ENCODE assay signal across 9 mouse cellular contexts in genomic region chr12:113013021-113013491, GRCm38 (mm10). TPM values are rescaled to one million over a fixed set of nuclear protein-coding genes. Genes with fewer than 3 reads are reported as not detected.
DNase-seq lines count a peak whose midpoint lies in the region; ATAC-seq and TF ChIP-seq lines count a peak whose summit lies in the region.
"Had no signal": no experiment of that assay in that cellular context is flagged by ENCODE, and none has a peak within 500 bp of the region (broad histone marks: within the 10 kb centered on the region; RNA-seq: fewer than 3 reads in every experiment).

No protein-coding gene starts in this region.

- H3K9ac ChIP-seq in embryonic facial prominence, embryonic 15.5 days: 0 out of 2 replicates have a peak overlapping the region, but pooled peaks have one; percentile 41
- no peak overlapping the region for H3K9ac ChIP-seq in heart, postnatal 0 days (replicated peaks; ENCODE audit: low read depth, low read length)
- H3K9ac ChIP-seq in midbrain, embryonic 15.5 days: 0 out of 2 replicates have a peak overlapping the region, but pooled peaks have one; percentile 78

- WGBS in embryonic facial prominence, embryonic 15.5 days: 28% methylated on average over 3 of the region's 3 CpGs
- 65% methylated on average over 3 of the region's 3 CpGs for WGBS in heart, postnatal 0 days
- WGBS in midbrain, embryonic 15.5 days: 59% methylated on average over 3 of the region's 3 CpGs

- H3K27me3 ChIP-seq in embryonic facial prominence, embryonic 15.5 days: no peaks in the 10 kb centered on the region
- no peaks in the 10 kb centered on the region for H3K27me3 ChIP-seq in heart, postnatal 0 days (ENCODE audit: control insufficient read depth, insufficient read depth, low read length)
- no peaks in the 10 kb centered on the region for H3K27me3 ChIP-seq in midbrain, embryonic 15.5 days (replicated peaks)
- H3K27me3 ChIP-seq: Patski had no signal

- peaks cover 50% of the 10 kb centered on the region for H3K4me1 ChIP-seq in embryonic facial prominence, embryonic 15.5 days
- H3K4me1 ChIP-seq in heart, postnatal 0 days (ENCODE audit: control insufficient read depth, insufficient read depth): peaks cover 20% of the 10 kb centered on the region
- H3K4me1 ChIP-seq in midbrain, embryonic 15.5 days: peaks cover 43% of the 10 kb centered on the region

- H3K4me2 ChIP-seq in embryonic facial prominence, embryonic 15.5 days (replicated peaks): peak overlapping the region; percentile 52
- H3K4me2 ChIP-seq in heart, postnatal 0 days (ENCODE audit: low read depth, low read length): no peak overlapping the region
- H3K4me2 ChIP-seq in midbrain, embryonic 15.5 days: peak overlapping the region; percentile 65; the same call in 1 of the 2 replicates

- no peak for TF ChIP-seq EP300 in heart, postnatal 0 days (IDR thresholded peaks at IDR 0.05; ENCODE audit: low read depth)

- DNase-seq in layer of hippocampus, adult 11-12 months (ENCODE audit: low spot score): peak; percentile 82
- no peak for DNase-seq in layer of hippocampus, adult 9-10 months (ENCODE audit: low spot score)
- no peak for DNase-seq in heart, postnatal 0 days (ENCODE audit: low spot score)
- peak; percentile 56 for DNase-seq in left cerebral cortex, postnatal 10 days (ENCODE audit: extremely low spot score in 1 of 2, low spot score in 2 of 2)
- DNase-seq in ovary, postnatal 36 days (ENCODE audit: low spot score): no peak
- DNase-seq in testis, postnatal 14 days (ENCODE audit: low spot score): no peak

- peak overlapping the region; percentile 93 for H3K27ac ChIP-seq in embryonic facial prominence, embryonic 15.5 days (replicated peaks)
- H3K27ac ChIP-seq in heart, postnatal 0 days (ENCODE audit: low read depth): peak overlapping the region; percentile 79
- H3K27ac ChIP-seq in midbrain, embryonic 15.5 days: peak overlapping the region; percentile 93

- ATAC-seq in embryonic facial prominence, embryonic 15.5 days (ENCODE audit: insufficient number of reproducible peaks, low FRiP score, low TSS enrichment, low read depth): no peak
- no peak for ATAC-seq in heart, postnatal 0 days (ENCODE audit: insufficient read depth, low read depth)
- no peak for ATAC-seq in midbrain, embryonic 15.5 days (replicated peaks)
- ATAC-seq: Patski had no signal

- H3K9me3 ChIP-seq in embryonic facial prominence, embryonic 15.5 days (replicated peaks): no peaks in the 10 kb centered on the region
- H3K9me3 ChIP-seq in heart, postnatal 0 days (replicated peaks; ENCODE audit: control insufficient read depth, low read length): no peaks in the 10 kb centered on the region
- H3K9me3 ChIP-seq in midbrain, embryonic 15.5 days: no peaks in the 10 kb centered on the region

- no peak for TF ChIP-seq CTCF in heart, postnatal 0 days (IDR thresholded peaks at IDR 0.05; ENCODE audit: low read depth)

- no peaks in the 10 kb centered on the region for H3K36me3 ChIP-seq in embryonic facial prominence, embryonic 15.5 days
- no peaks in the 10 kb centered on the region for H3K36me3 ChIP-seq in heart, postnatal 0 days (replicated peaks; ENCODE audit: control insufficient read depth, insufficient read depth, low read length)
- H3K36me3 ChIP-seq in midbrain, embryonic 15.5 days (replicated peaks): no peaks in the 10 kb centered on the region

- intact Hi-C loops in left cerebral cortex, postnatal 10 days (cut with DNase I): no loop called here

- peak overlapping the region; percentile 79 for H3K4me3 ChIP-seq in embryonic facial prominence, embryonic 15.5 days (replicated peaks)
- H3K4me3 ChIP-seq in heart, postnatal 0 days (ENCODE audit: low read depth, low read length): no peak overlapping the region
- H3K4me3 ChIP-seq in midbrain, embryonic 15.5 days: no peak overlapping the region

RNA-seq across cellular contexts. Expression of gene Pacs2, which starts 1.3 kb away (rescaled TPM):
- polyA plus RNA-seq in embryonic facial prominence, embryonic 15.5 days (2015; fragmentation: Nextera tagmentation; extraction: Ambion mirVana): 17.4 and 19.9 TPM in 2 replicates
- total RNA-seq in heart, postnatal 0 days (2014; rRNA removed; ENCODE audit: low replicate concordance): 20.4 and 38.5 TPM in 2 replicates
- polyA plus RNA-seq in heart, postnatal 0 days (2015; fragmentation: Nextera tagmentation; extraction: Ambion mirVana): 4.3 and 5.1 TPM in 2 replicates
- 100 to 1,000 TPM; 126 to 128 TPM for total RNA-seq in left cerebral cortex, postnatal 10 days (2021)
- polyA plus RNA-seq in midbrain, embryonic 15.5 days (2015; fragmentation: Nextera tagmentation; extraction: Ambion mirVana): 34.6 and 35.1 TPM in 2 replicates

RNA-seq across cellular contexts. Expression of gene Brf1, which starts 12.6 kb away (rescaled TPM):
- polyA plus RNA-seq in embryonic facial prominence, embryonic 15.5 days (2015; fragmentation: Nextera tagmentation; extraction: Ambion mirVana): 62.4 and 70.9 TPM in 2 replicates
- 26.0 and 51.9 TPM in 2 replicates for total RNA-seq in heart, postnatal 0 days (2014; rRNA removed; ENCODE audit: low replicate concordance)
- 24.5 TPM in 2 replicates for polyA plus RNA-seq in heart, postnatal 0 days (2015; fragmentation: Nextera tagmentation; extraction: Ambion mirVana)
- total RNA-seq in left cerebral cortex, postnatal 10 days (2021): 10 to 100 TPM; 53.8 to 54.2 TPM
- polyA plus RNA-seq in midbrain, embryonic 15.5 days (2015; fragmentation: Nextera tagmentation; extraction: Ambion mirVana): 56.0 and 58.5 TPM in 2 replicates

RNA-seq across cellular contexts. Expression of gene Btbd6, which starts 36.8 kb away (rescaled TPM):
- polyA plus RNA-seq in embryonic facial prominence, embryonic 15.5 days (2015; fragmentation: Nextera tagmentation; extraction: Ambion mirVana): 28.9 and 31.5 TPM in 2 replicates
- total RNA-seq in heart, postnatal 0 days (2014; rRNA removed; ENCODE audit: low replicate concordance): 62.7 and 70.2 TPM in 2 replicates
- 20.4 and 21.6 TPM in 2 replicates for polyA plus RNA-seq in heart, postnatal 0 days (2015; fragmentation: Nextera tagmentation; extraction: Ambion mirVana)
- total RNA-seq in left cerebral cortex, postnatal 10 days (2021): 10 to 100 TPM; 61.0 to 61.9 TPM
- polyA plus RNA-seq in midbrain, embryonic 15.5 days (2015; fragmentation: Nextera tagmentation; extraction: Ambion mirVana): 57.4 and 60.2 TPM in 2 replicates

Comparison
In these comparisons a context has a peak if more than half of its experiments do, and no peak if none do; other contexts are left out.
1. DNase-seq: peak in layer of hippocampus, adult 11-12 months (single experiment) and left cerebral cortex, postnatal 10 days (2 of 2); none in layer of hippocampus, adult 9-10 months (single experiment), heart, postnatal 0 days (single experiment), ovary, postnatal 36 days (single experiment) and testis, postnatal 14 days (single experiment).
2. Peak in every context shown above with its lines, with median percentiles within 50 percentile points of each other: H3K27ac ChIP-seq.